Mouse (Mus musculus): ENCODE results near the gene Aggf1. TPM values are rescaled to one million over a fixed set of nuclear protein-coding genes. Genes with fewer than 3 reads are reported as not detected.
A peak's percentile ranks its signal among the peaks of the same experiment; 100 is the strongest.

Gene Aggf1
- polyA plus RNA-seq, 1 experiment from 2014 or later, result 19.6 TPM

DNA sequence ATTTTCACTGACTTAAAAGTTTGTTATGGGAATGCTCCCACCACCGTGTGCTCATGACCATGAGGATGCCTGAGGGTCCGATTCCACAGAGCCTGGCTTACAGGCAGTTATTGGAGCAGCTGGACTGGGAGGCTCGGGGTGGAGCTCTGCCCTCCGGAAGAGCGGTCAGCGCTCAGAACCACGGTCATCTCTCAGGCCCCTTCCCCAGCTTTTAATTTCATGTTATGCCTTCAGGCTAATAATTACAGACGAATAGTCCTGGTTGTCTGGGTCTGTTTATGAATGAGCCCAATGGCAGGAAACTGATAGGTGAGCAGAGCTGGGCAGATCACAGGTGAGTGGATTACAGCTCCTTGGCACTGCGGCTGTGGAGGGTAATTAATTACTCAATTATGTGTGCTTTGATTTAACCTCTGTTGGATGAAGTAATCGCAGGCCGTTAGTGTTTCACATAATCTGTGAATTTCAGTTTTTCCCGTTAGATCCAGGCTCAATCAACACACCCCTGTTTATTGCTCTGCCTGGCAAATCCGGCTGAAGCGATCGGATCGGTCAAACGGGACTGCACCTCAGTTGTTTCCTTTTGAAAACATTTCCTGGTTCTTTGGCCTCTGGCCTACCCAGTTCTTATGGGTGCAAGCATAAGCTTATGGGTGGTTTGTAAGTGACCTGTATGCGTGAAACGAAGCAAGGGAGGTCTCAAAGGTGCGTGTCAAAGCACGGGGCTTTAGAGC lies 48.4 kb downstream of the Aggf1 start:
- Histone ChIP-seq H3K9me3 (ENCODE audit: control insufficient read depth) (no peaks in the 10 kb centered on the region), H3K4me1 (replicated peaks; ENCODE audit: control insufficient read depth, insufficient read depth, low read length) (peaks cover 8% of the 10 kb centered on the region; the same call in 1 of the 2 replicates), H3K27me3 (replicated peaks; ENCODE audit: control insufficient read depth, insufficient read depth, low read length) (no peaks in the 10 kb centered on the region), H3K4me3 (ENCODE audit: low read depth, low read length) (peak overlapping the region; percentile 95), H3K27ac (ENCODE audit: low read depth, low read length) (peak overlapping the region; percentile 100), H3K4me2 (replicated peaks; ENCODE audit: low read depth) (peak overlapping the region; percentile 91), H3K9ac (ENCODE audit: low read depth, low read length) (peak overlapping the region; percentile 100), H3K36me3 (ENCODE audit: control insufficient read depth, insufficient read depth) (no peaks in the 10 kb centered on the region)
- 6% methylated on average over 21 of the region's 21 CpGs for WGBS
- TF ChIP-seq CTCF (IDR thresholded peaks at IDR 0.05; ENCODE audit: low read depth), result no peak
- peak; percentile 44 for ATAC-seq

DNA sequence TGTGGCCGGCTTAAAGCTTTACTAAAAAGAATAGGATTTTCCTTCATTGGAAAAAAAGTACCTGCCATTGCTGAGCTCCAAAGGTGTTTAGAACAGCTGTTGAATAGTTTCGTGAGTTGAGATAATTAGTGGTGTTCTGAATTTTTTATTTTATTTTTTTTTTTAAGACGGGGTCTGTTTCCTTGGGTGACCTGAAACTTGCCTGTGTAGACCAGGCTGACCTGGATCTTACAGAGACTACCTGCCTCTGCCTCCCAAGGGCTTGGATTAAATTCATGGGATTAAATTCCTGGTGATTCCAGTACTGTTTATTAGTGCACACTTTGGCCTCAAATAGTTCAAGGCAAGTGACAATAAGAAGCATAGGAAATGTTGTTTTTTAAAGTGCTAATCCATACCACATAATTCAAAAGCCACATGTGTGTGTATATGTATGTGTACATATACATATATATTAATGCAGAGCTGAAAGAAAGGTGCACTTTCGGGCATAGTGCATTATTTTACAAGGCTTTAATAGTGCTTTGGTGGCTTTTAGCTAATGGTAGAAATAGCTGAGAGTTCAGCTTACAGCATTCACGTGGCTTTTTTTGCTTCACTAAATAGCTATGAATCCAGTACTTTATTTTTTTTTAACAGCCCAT lies 49.1 kb downstream of the Aggf1 start:
- no peak for ATAC-seq
- 2% methylated on average over 5 of the region's 5 CpGs for WGBS
- H3K27ac ChIP-seq (ENCODE audit: low read depth, low read length), result peak overlapping the region; percentile 100
- no peaks in the 10 kb centered on the region for H3K27me3 ChIP-seq (replicated peaks; ENCODE audit: control insufficient read depth, insufficient read depth, low read length)
- H3K9me3 ChIP-seq (ENCODE audit: control insufficient read depth), result no peaks in the 10 kb centered on the region
- no peak for TF ChIP-seq CTCF (IDR thresholded peaks at IDR 0.05; ENCODE audit: low read depth)
- H3K4me3 ChIP-seq (ENCODE audit: low read depth, low read length), result peak overlapping the region; percentile 95
- peak overlapping the region; percentile 100 for H3K9ac ChIP-seq (ENCODE audit: low read depth, low read length)
- peak overlapping the region; percentile 91 for H3K4me2 ChIP-seq (replicated peaks; ENCODE audit: low read depth)
- no peaks in the 10 kb centered on the region for H3K36me3 ChIP-seq (ENCODE audit: control insufficient read depth, insufficient read depth)
- peaks cover 8% of the 10 kb centered on the region; the same call in 1 of the 2 replicates for H3K4me1 ChIP-seq (replicated peaks; ENCODE audit: control insufficient read depth, insufficient read depth, low read length)

DNA sequence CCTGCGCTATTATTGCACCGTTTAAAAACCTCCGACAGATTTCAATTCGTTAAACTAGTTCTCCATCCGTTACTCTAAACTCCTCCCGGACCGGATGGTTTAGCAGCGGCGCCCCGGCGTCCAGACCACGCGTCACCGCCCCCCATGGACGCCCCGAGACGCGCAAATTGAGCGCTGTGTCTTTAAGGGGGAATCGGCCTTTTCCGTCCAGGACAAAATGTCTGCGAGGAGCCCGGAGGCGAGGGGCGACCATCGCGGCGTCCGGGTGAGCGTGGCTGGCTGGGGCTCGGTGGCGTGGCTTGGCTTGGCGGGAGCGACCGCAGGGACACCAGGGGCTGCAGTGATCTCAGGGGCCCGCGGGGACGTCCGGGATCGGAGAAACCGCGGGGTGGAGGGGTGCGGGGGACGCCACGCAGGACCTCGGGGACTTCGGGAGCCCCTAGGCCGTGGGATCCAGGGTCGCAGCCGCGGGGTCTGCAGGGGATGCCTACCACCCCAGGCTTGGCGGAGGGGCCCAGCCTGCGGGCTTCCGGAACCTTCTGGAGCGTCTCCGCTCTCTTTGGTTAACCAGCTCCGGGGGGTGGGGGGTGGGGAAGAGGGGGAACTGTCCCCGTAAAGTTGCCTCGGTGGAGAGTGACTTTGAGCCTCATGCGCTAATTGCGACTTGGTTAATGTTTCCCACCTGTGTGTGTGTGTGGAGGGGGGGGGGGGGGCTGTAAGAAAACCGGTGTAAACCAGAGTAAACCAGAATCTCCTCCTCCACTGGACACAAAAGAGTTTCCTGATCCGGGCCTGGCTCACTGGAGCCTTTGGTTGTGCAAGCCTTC lies 49.9 kb downstream of the Aggf1 start:
- no peaks in the 10 kb centered on the region for H3K27me3 ChIP-seq (replicated peaks; ENCODE audit: control insufficient read depth, insufficient read depth, low read length)

DNA sequence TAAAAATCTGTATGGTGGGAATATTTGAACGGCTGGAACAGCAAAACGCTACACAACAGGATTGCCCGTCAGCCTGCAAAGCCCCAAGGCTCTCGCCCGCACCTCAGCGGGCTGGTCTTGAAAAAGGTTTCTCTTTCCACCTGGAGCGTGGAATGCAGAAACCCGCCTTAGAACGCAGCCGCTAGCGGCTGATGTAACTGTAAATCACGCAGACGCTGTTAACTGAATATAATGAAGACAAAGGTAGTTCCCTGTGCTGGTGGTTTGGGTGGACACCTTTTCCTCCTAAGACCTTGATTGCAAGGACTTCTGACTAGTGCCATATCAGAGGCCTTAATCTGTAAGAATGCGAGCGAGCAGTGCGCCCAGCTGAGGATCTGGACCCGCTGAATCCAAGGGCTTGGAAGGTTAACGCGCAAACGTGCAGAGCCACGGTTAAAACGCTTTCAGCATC lies 50.5 kb downstream of the Aggf1 start:
- H3K9me3 ChIP-seq (ENCODE audit: control insufficient read depth), result no peaks in the 10 kb centered on the region
- peaks cover 8% of the 10 kb centered on the region; the same call in 1 of the 2 replicates for H3K4me1 ChIP-seq (replicated peaks; ENCODE audit: control insufficient read depth, insufficient read depth, low read length)
- no peak for TF ChIP-seq CTCF (IDR thresholded peaks at IDR 0.05; ENCODE audit: low read depth)
- no peaks in the 10 kb centered on the region for H3K27me3 ChIP-seq (replicated peaks; ENCODE audit: control insufficient read depth, insufficient read depth, low read length)
- peak overlapping the region; percentile 95 for H3K4me3 ChIP-seq (ENCODE audit: low read depth, low read length)
- WGBS, result under 1% methylated on average over 22 of the region's 22 CpGs
- no peaks in the 10 kb centered on the region for H3K36me3 ChIP-seq (ENCODE audit: control insufficient read depth, insufficient read depth)
- H3K4me2 ChIP-seq (replicated peaks; ENCODE audit: low read depth), result peak overlapping the region; percentile 91
- peak; percentile 11; the same call in 1 of the 2 replicates for ATAC-seq
- peak overlapping the region; percentile 100 for H3K9ac ChIP-seq (ENCODE audit: low read depth, low read length)
- peak overlapping the region; percentile 100 for H3K27ac ChIP-seq (ENCODE audit: low read depth, low read length)

More for the DNA sequence above, 49.9 kb downstream of the Aggf1 start:
- peak; percentile 84 for ATAC-seq
- Histone ChIP-seq H3K4me2 (replicated peaks; ENCODE audit: low read depth) (peak overlapping the region; percentile 91), H3K9me3 (ENCODE audit: control insufficient read depth) (no peaks in the 10 kb centered on the region), H3K27ac (ENCODE audit: low read depth, low read length) (peak overlapping the region; percentile 100), H3K4me1 (replicated peaks; ENCODE audit: control insufficient read depth, insufficient read depth, low read length) (peaks cover 8% of the 10 kb centered on the region; the same call in 1 of the 2 replicates), H3K36me3 (ENCODE audit: control insufficient read depth, insufficient read depth) (no peaks in the 10 kb centered on the region), H3K4me3 (ENCODE audit: low read depth, low read length) (peak overlapping the region; percentile 95), H3K9ac (ENCODE audit: low read depth, low read length) (peak overlapping the region; percentile 100)
- WGBS, result under 1% methylated on average over 63 of the region's 63 CpGs
- TF ChIP-seq CTCF (IDR thresholded peaks at IDR 0.05; ENCODE audit: low read depth), result no peak

DNA sequence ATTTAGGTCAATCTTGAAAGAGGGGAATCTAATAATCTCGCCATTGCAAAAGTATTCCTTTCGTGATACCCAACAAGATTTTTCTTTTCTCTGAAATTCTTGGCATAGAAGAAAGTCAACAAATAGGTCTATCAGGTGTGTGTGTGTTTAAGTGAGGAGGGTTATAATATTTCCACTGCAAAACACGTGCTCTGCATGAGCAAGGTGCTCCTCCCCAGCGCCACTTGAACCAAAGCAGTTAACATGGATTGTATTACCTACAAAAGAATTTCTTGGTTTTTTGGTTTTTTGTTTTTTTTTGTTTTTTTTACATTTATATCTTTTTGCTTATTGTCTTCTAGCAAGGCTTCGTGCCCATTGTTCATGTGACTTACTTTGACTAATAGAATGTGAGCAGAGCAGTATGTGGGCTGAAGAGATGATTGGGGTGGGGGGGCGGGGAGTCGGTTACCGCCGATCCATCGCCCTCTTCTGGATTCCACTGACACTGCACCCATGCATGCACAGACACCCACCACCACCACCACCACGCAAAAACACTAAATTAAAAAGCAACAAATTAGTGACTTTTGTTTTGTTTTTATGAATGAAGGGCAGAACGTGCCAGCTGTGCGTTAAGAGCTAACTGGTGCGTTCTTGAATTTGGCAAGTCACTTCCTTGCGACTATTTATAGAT lies 51.1 kb downstream of the Aggf1 start:
- Histone ChIP-seq H3K4me3 (ENCODE audit: low read depth, low read length) (peak overlapping the region; percentile 95), H3K36me3 (ENCODE audit: control insufficient read depth, insufficient read depth) (no peaks in the 10 kb centered on the region), H3K9ac (ENCODE audit: low read depth, low read length) (peak overlapping the region; percentile 100), H3K27me3 (replicated peaks; ENCODE audit: control insufficient read depth, insufficient read depth, low read length) (no peaks in the 10 kb centered on the region), H3K27ac (ENCODE audit: low read depth, low read length) (0 out of 2 replicates have a peak overlapping the region, but pooled peaks have one; percentile 100), H3K4me2 (replicated peaks; ENCODE audit: low read depth) (peak overlapping the region; percentile 91), H3K9me3 (ENCODE audit: control insufficient read depth) (no peaks in the 10 kb centered on the region), H3K4me1 (replicated peaks; ENCODE audit: control insufficient read depth, insufficient read depth, low read length) (peaks cover 9% of the 10 kb centered on the region; the same call in 1 of the 2 replicates)
- peak; percentile 63 for TF ChIP-seq CTCF (IDR thresholded peaks at IDR 0.05; ENCODE audit: low read depth)
- WGBS, result 23% methylated on average over 15 of the region's 15 CpGs
- ATAC-seq, result peak; percentile 34; the same call in 1 of the 2 replicates
